Mouse (Mus musculus) intestine, embryonic 16.5 days (tissue): Measurements from ENCODE around the gene Acbd4. TPM values are rescaled to one million over a fixed set of nuclear protein-coding genes. Genes with fewer than 3 reads are reported as not detected.

Experiments used
- ATAC-seq: fragments of 200-750 bp; cut with Nextera tagmentation; 2 replicates; pipeline ENCODE4 v1.8.0; 2017; ENCODE audit warnings: moderate TSS enrichment, moderate library complexity
- H3K27ac ChIP-seq: fragments of 300-500 bp; sonication (generic); 2 replicates; pipeline ENCODE4 v1.5.1; 2014; ENCODE audit warnings: mild to moderate bottlenecking, low read length
- H3K27me3 ChIP-seq: fragments of 300-500 bp; sonication (generic); replicated peaks from 2 replicates; pipeline ENCODE4 v1.6.1; 2014; ENCODE audit warnings: low read length, control low read depth, mixed read lengths; ENCODE audit not compliant: control insufficient read depth, insufficient read depth
- H3K36me3 ChIP-seq: fragments of 300-500 bp; sonication (generic); 2 replicates; pipeline ENCODE4 v1.6.1; 2014; ENCODE audit warnings: low read length, control low read depth; ENCODE audit not compliant: control insufficient read depth, insufficient read depth
- H3K4me1 ChIP-seq: fragments of 300-500 bp; sonication (generic); 2 replicates; pipeline ENCODE4 v1.6.1; 2014; ENCODE audit warnings: low read length, control low read depth, mixed read lengths; ENCODE audit not compliant: control insufficient read depth, insufficient read depth
- H3K4me2 ChIP-seq: fragments of 300-500 bp; sonication (generic); 2 replicates; pipeline ENCODE4 v1.6.1; 2014; ENCODE audit warnings: low read depth, low read length, control low read depth
- H3K4me3 ChIP-seq: fragments of 300-500 bp; sonication (generic); 2 replicates; pipeline ENCODE4 v1.5.1; 2014; ENCODE audit warnings: mild to moderate bottlenecking, low read length
- H3K9ac ChIP-seq: fragments of 300-500 bp; sonication (generic); 2 replicates; pipeline ENCODE4 v1.6.1; 2014; ENCODE audit warnings: low read depth, low read length
- H3K9me3 ChIP-seq: fragments of 300-500 bp; sonication (generic); 2 replicates; pipeline ENCODE4 v1.6.1; 2016; ENCODE audit warnings: low read length, control low read depth; ENCODE audit not compliant: control insufficient read depth
- WGBS: fragments of 180-500 bp; shearing (Covaris S2); extraction: QIAGEN DNeasy Blood & Tissue Kit; methylation state at CpG from one replicate; pipeline ENCODE4 v1.1.7; 2014; 5-methylcytosine and 5-hydroxymethylcytosine counted together
- polyA plus RNA-seq: library from polyadenylated mRNA; unstranded; fragments of >200 nt; fragmentation: Nextera tagmentation; extraction: Ambion mirVana; gene quantifications from 2 replicates; pipeline ENCODE4 v1.2.1, GENCODE M21; 2015

Gene Acbd4
- polyA plus RNA-seq, 1 experiment from 2014 or later, result 30.4 TPM

GRCm38 (mm10) chr11:103106386-103106785 lies 4.9 kb downstream of the Acbd4 start:
- Histone ChIP-seq H3K27me3 (0 out of 2 replicates have a peak, but pooled peaks cover 4% of the 10 kb centered on the region), H3K9me3 (no peaks in the 10 kb centered on the region), H3K4me2 (no peak overlapping the region), H3K27ac (no peak overlapping the region), H3K4me1 (peaks cover 29% of the 10 kb centered on the region), H3K9ac (no peak overlapping the region), H3K4me3 (no peak overlapping the region), H3K36me3 (no peaks in the 10 kb centered on the region)
- WGBS, result 65% methylated on average over 4 of the region's 4 CpGs
- ATAC-seq, result no peak

- ATAC-seq, result no peak
- WGBS, result 25% methylated on average over 10 of the region's 10 CpGs
- peak overlapping the region; percentile 47 for H3K4me3 ChIP-seq
- peak overlapping the region; percentile 43 for H3K27ac ChIP-seq
- H3K4me1 ChIP-seq, result peaks cover 24% of the 10 kb centered on the region
- no peaks in the 10 kb centered on the region for H3K36me3 ChIP-seq
- H3K9ac ChIP-seq, result peak overlapping the region; percentile 64; the same call in 1 of the 2 replicates
- H3K4me2 ChIP-seq, result peak overlapping the region; percentile 79
- no peaks in the 10 kb centered on the region for H3K9me3 ChIP-seq
- no peaks in the 10 kb centered on the region for H3K27me3 ChIP-seq
Observed at GRCm38 (mm10) chr11:103111301-103111700, 9.8 kb downstream of the Acbd4 start.

GRCm38 (mm10) chr11:103111881-103112551 lies 10.5 kb downstream of the Acbd4 start:
- Histone ChIP-seq H3K36me3 (no peaks in the 10 kb centered on the region), H3K4me1 (peaks cover 24% of the 10 kb centered on the region), H3K27me3 (no peaks in the 10 kb centered on the region), H3K9me3 (no peaks in the 10 kb centered on the region), H3K4me3 (peak overlapping the region; percentile 47), H3K4me2 (peak overlapping the region; percentile 79), H3K27ac (peak overlapping the region; percentile 43), H3K9ac (peak overlapping the region; percentile 64)
- 1% methylated on average over 28 of the region's 28 CpGs for WGBS
- peak; percentile 34 for ATAC-seq

- Histone ChIP-seq H3K27ac (peak overlapping the region; percentile 43), H3K4me2 (peak overlapping the region; percentile 79), H3K4me1 (peaks cover 24% of the 10 kb centered on the region), H3K4me3 (peak overlapping the region; percentile 47), H3K9me3 (no peaks in the 10 kb centered on the region), H3K9ac (peak overlapping the region; percentile 64), H3K36me3 (no peaks in the 10 kb centered on the region), H3K27me3 (no peaks in the 10 kb centered on the region)
- no peak for ATAC-seq
- 31% methylated on average over 9 of the region's 9 CpGs for WGBS
Observed at GRCm38 (mm10) chr11:103112552-103112912, 11.1 kb downstream of the Acbd4 start.

- WGBS, result 60% methylated on average over 12 of the region's 12 CpGs
- H3K27ac ChIP-seq, result peak overlapping the region; percentile 43
- H3K9me3 ChIP-seq, result no peaks in the 10 kb centered on the region
- H3K4me2 ChIP-seq, result no peak overlapping the region
- no peaks in the 10 kb centered on the region for H3K27me3 ChIP-seq
- H3K4me3 ChIP-seq, result no peak overlapping the region
- ATAC-seq, result no peak
- H3K4me1 ChIP-seq, result peaks cover 24% of the 10 kb centered on the region
- peak overlapping the region; percentile 64; the same call in 1 of the 2 replicates for H3K9ac ChIP-seq
- no peaks in the 10 kb centered on the region for H3K36me3 ChIP-seq
Observed at GRCm38 (mm10) chr11:103113005-103113404, 11.5 kb downstream of the Acbd4 start.

GRCm38 (mm10) chr11:103113771-103114170 lies 12.3 kb downstream of the Acbd4 start:
- WGBS, result 72% methylated on average over 4 of the region's 4 CpGs
- no peak overlapping the region for H3K27ac ChIP-seq
- H3K4me2 ChIP-seq, result no peak overlapping the region
- H3K9ac ChIP-seq, result no peak overlapping the region
- H3K27me3 ChIP-seq, result no peaks in the 10 kb centered on the region
- H3K36me3 ChIP-seq, result no peaks in the 10 kb centered on the region
- H3K4me1 ChIP-seq, result peaks cover 28% of the 10 kb centered on the region
- H3K4me3 ChIP-seq, result no peak overlapping the region
- H3K9me3 ChIP-seq, result no peaks in the 10 kb centered on the region
- ATAC-seq, result no peak

GRCm38 (mm10) chr11:103114270-103114943 lies 12.9 kb downstream of the Acbd4 start:
- peaks cover 32% of the 10 kb centered on the region for H3K4me1 ChIP-seq

GRCm38 (mm10) chr11:103115163-103116007 lies 13.9 kb downstream of the Acbd4 start:
- Histone ChIP-seq H3K36me3 (no peaks in the 10 kb centered on the region), H3K4me1 (peaks cover 32% of the 10 kb centered on the region), H3K9ac (peak overlapping the region; percentile 93), H3K27ac (peak overlapping the region; percentile 94), H3K4me2 (peak overlapping the region; percentile 56), H3K27me3 (no peaks in the 10 kb centered on the region), H3K4me3 (peak overlapping the region; percentile 69), H3K9me3 (no peaks in the 10 kb centered on the region)
- WGBS, result under 1% methylated on average over 34 of the region's 34 CpGs
- peak; percentile 69 for ATAC-seq

More at GRCm38 (mm10) chr11:103114270-103114943, 12.9 kb downstream of the Acbd4 start:
- Histone ChIP-seq H3K27ac (peak overlapping the region; percentile 94), H3K9ac (peak overlapping the region; percentile 93), H3K9me3 (no peaks in the 10 kb centered on the region), H3K4me3 (peak overlapping the region; percentile 69), H3K27me3 (no peaks in the 10 kb centered on the region), H3K4me2 (peak overlapping the region; percentile 56), H3K36me3 (no peaks in the 10 kb centered on the region)
- WGBS, result 81% methylated on average over 11 of the region's 11 CpGs
- no peak for ATAC-seq
